Mouse (Mus musculus) small intestine, adult 2 months (tissue): Measurements from ENCODE around the gene Cwc22. TPM values are rescaled to one million over a fixed set of nuclear protein-coding genes. Genes with fewer than 3 reads are reported as not detected.
"Not testable (repeated sequence)": the region's sequence is repeated elsewhere in the genome, so short reads cannot be mapped to it uniquely, and the experiment has no call there.

ENCODE experiments used
- H3K27ac ChIP-seq: fragments of 200-500 bp; 2 replicates; pipeline ENCODE4 v1.5.1; 2012; ENCODE audit warnings: low read depth, low read length, control low read depth, inconsistent platforms; ENCODE audit not compliant: insufficient read depth
- H3K27me3 ChIP-seq: fragments of 200-500 bp; 2 replicates; pipeline ENCODE4 v1.6.1; 2012; ENCODE audit warnings: mild to moderate bottlenecking, moderate library complexity, low read length, inconsistent platforms; ENCODE audit not compliant: control insufficient read depth, insufficient read depth
- H3K36me3 ChIP-seq: fragments of 200-500 bp; 2 replicates; pipeline ENCODE4 v1.6.1; 2012; ENCODE audit warnings: mild to moderate bottlenecking, low read length, control low read depth, inconsistent platforms; ENCODE audit not compliant: control insufficient read depth, insufficient read depth
- H3K4me1 ChIP-seq: fragments of 200-500 bp; 2 replicates; pipeline ENCODE4 v1.6.1; 2012; ENCODE audit warnings: low read length, inconsistent platforms, mixed read lengths; ENCODE audit not compliant: control insufficient read depth, insufficient read depth, insufficient read length
- H3K4me3 ChIP-seq: fragments of 200-500 bp; 2 replicates; pipeline ENCODE4 v1.5.1; 2012; ENCODE audit warnings: low read depth, mild to moderate bottlenecking, control low read depth, inconsistent platforms, low read length, moderate library complexity
- CTCF ChIP-seq: fragments of 200-500 bp; IDR thresholded peaks from 2 replicates; pipeline ENCODE4 v1.5.1; 2012; ENCODE audit warnings: low read depth, mild to moderate bottlenecking, control low read depth, inconsistent platforms, low read length, moderate library complexity, mixed read lengths; ENCODE audit not compliant: insufficient replicate concordance, insufficient read length; ENCODE audit errors: extremely low read depth
- POLR2A ChIP-seq: fragments of 200-500 bp; IDR thresholded peaks from 2 replicates; pipeline ENCODE4 v1.6.1; 2012; ENCODE audit warnings: low read depth, mild to moderate bottlenecking, control low read depth, inconsistent platforms, low read length, moderate library complexity
- WGBS: fragments of 180-500 bp; shearing (Covaris S2); methylation state at CpG from one replicate; pipeline ENCODE4 v1.1.7; 2018; 5-methylcytosine and 5-hydroxymethylcytosine counted together
- polyA plus RNA-seq: library from polyadenylated mRNA; depleted of rRNA; stranded (reverse); fragments of >200 nt; gene quantifications from 2 replicates; pipeline ENCODE4 v1.2.3, GENCODE M21; 2012

Cwc22 gene
- polyA plus RNA-seq, 1 experiment = 0.91 TPM

DNA sequence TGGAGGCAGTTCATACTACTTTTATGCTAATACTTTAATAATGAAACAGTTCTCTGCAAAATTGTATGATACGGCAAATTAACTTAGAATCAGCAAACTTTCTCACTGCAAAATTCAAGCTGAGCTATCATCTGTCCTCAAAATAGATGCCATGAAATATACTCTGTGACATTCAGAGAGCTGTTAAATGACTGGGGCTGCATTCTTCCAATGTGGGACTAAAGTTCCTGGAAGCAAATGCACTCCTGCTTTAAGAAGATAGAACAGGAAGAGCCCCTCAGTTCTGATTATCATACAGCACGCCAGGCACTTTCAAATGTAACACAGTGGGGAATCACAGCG, 48.6 kb downstream of the Cwc22 start:
- Histone ChIP-seq H3K4me1 (no peaks in the 10 kb centered on the region), H3K27me3 (no peaks in the 10 kb centered on the region), H3K4me3 (no peak overlapping the region), H3K36me3 (peaks cover 49% of the 10 kb centered on the region), H3K27ac (no peak overlapping the region)
- TF ChIP-seq CTCF (no peak), POLR2A (no peak)
- 93% methylated on average over 3 of the region's 3 CpGs for WGBS

DNA sequence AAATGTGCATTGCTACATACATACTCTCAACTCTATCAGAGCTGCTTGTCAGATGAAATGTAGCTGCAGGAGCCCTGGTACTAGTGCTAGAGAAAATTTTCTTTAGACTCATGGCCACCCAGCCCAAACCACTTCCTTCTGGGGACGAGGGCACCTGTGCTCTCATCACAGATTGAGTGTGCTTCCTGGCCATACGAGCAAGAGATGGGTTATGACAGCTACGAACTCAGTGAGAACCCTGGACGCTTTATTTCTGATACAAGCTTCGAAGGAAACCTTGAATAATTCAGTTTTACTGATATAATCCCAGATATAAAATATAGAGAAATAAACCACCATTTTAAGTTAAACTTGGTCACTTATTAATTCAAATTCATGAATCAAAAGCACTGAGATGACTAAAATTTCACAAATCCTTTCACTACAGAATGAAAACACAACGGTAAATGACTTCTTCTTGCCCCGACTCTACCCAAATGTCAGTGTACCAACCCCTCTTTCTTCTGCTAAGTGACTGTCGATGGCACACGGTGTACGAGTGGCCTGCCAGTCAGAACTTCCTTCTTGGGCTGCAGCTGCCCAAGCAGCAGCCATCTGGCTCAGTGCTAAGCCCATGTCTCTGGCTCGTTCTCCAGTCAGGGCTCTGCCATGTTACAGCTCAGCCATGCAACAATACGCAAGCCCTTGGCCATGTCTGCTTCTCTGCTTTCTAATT, 49.2 kb downstream of the Cwc22 start:
- Histone ChIP-seq H3K27me3 (no peaks in the 10 kb centered on the region), H3K4me1 (no peaks in the 10 kb centered on the region), H3K36me3 (peaks cover 49% of the 10 kb centered on the region), H3K27ac (no peak overlapping the region), H3K4me3 (no peak overlapping the region)
- WGBS = 91% methylated on average over 12 of the region's 12 CpGs
- TF ChIP-seq POLR2A = no peak
- no peak for TF ChIP-seq CTCF

DNA sequence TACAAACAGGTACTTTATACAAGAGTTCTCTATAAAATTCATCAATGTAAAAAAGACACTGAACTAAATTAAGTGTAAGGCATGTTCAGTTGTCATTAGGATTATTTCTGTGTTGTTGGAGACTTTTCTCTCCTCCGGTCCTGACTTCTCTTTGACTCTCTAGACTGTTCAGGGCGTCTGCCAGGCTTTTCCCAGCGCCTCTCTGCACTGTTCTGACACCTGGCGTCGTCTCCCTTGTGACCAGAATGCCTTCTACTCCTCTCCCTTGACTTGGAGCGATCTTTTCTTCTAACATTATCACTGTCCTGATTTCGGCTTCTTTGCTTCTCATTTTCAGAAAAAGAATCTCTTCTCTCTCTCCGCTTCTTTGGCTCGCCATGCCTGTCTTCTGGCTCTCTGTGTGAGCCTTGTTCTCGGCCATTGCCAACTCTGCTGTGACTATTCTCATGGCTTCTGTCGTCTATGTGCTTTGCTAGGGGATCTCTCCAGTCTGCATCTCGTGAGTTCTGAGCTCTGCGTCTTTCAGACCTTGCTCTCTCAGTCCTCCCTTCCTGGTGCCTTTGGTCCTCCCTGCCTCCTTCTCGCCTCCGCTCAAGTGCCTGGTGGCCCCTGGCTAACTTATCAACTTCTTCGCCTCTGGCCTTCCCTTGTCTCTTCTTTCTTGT, 50.1 kb downstream of the Cwc22 start:
- whole genome bisulfite sequencing = 94% methylated on average over 16 of the region's 16 CpGs
- H3K27ac ChIP-seq, H3K4me1 ChIP-seq, H3K27me3 ChIP-seq, H3K4me3 ChIP-seq: not testable (repeated sequence)
- H3K36me3 ChIP-seq = peaks cover 46% of the 10 kb centered on the region

DNA sequence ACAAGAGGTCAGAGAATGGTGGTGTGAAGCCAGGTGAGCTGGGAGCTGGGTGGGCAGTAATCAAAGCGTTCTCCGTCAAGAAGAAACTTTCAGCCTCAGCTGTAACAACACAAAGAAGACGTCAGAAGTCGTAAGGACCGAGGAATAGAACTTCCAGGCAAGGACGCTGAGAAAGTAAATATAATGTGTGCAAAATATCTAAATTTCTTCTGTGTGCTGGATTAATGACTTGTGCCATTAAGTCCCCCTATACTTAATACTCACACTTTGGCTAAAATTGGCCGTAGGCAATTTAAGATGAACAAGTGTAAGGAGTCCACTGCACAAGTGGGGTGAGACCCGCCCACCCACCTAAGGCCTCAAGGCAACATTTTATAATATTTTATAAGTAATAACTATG, 51.3 kb downstream of the Cwc22 start:
- no peak overlapping the region for H3K4me3 ChIP-seq
- H3K36me3 ChIP-seq = peaks cover 41% of the 10 kb centered on the region
- H3K27me3 ChIP-seq = no peaks in the 10 kb centered on the region
- H3K27ac ChIP-seq = no peak overlapping the region
- 95% methylated on average over 8 of the region's 8 CpGs for WGBS
- no peaks in the 10 kb centered on the region for H3K4me1 ChIP-seq
- no peak for TF ChIP-seq CTCF
- TF ChIP-seq POLR2A = no peak

DNA sequence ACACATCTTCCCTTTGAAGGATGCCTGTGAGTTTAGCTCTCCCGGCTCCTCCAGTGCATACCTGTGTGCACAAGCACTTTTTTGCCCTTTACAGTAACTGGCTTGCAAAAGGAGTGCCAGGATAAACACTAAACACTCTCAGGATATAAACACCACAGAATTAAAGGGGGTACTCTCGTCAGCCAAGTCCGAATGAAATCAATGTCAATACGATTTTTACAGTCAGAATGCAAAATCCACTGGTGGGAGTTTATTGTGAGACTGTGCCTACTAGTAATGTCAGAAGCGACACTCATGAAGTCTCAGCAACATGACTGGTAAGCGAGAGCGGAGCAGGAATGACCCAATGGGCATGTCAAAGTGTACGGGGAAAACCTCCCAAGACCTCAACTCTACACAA, 52.7 kb downstream of the Cwc22 start:
- Histone ChIP-seq H3K4me1 (no peaks in the 10 kb centered on the region), H3K27ac (no peak overlapping the region), H3K36me3 (peaks cover 30% of the 10 kb centered on the region), H3K4me3 (no peak overlapping the region), H3K27me3 (no peaks in the 10 kb centered on the region)
- TF ChIP-seq CTCF = no peak
- no peak for TF ChIP-seq POLR2A
- 95% methylated on average over 8 of the region's 8 CpGs for WGBS

DNA sequence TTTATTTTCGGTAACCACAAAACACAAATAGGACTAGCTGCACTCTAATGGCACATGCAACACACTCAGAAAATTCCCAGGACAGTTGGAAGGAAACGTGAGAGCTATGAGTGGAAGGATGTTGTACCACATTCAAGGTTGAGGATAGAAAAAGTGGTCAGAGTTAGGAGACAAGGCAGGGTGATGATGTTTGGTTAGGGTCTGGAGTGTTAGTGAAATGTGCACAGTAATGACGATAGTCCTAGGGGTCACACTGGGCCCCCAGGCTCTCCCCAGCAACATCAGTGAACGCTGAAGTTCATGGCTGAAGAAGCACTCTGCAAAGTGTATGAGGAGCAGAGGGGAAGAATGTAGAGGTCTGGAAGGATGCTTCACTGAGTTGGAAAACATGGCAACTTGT, 53.6 kb downstream of the Cwc22 start:
- WGBS = 93% methylated on average over 4 of the region's 4 CpGs
- Histone ChIP-seq H3K27ac (no peak overlapping the region), H3K36me3 (peaks cover 23% of the 10 kb centered on the region), H3K27me3 (no peaks in the 10 kb centered on the region), H3K4me3 (no peak overlapping the region), H3K4me1 (no peaks in the 10 kb centered on the region)
- TF ChIP-seq POLR2A (no peak), CTCF (no peak)

DNA sequence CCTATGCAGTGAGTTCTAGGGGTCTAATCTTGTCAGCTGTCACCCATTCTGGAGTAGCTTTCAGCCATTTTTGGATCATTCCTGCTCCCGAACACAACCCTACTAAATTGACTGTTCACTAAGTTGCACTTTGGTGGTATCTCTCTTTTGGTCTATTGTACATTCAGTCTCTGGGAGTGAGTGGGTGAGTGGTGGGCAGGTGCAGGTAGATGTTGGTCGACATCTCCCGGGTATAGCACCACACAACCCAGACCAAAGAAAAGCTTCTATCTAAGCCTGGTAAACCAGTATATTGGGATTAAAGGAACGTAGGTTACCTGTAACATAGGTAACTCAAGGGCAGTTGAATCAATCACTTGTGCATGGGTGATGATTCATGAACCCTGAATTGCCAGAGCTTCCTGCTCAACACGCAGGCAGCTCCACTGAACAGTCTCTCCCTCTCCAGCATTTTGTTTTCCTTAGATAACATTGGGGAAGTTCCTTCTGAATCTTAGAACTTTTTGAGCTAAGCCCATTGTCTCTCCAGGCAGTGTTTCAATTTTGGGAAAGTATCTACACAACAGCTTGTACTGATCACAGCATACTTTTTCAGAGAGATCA, 55.2 kb downstream of the Cwc22 start:
- 77% methylated on average over 5 of the region's 5 CpGs for WGBS
- H3K4me1 ChIP-seq = no peaks in the 10 kb centered on the region
- TF ChIP-seq POLR2A (no peak), CTCF (no peak)
- no peak overlapping the region for H3K4me3 ChIP-seq
- peaks cover 13% of the 10 kb centered on the region for H3K36me3 ChIP-seq
- no peaks in the 10 kb centered on the region for H3K27me3 ChIP-seq
- no peak overlapping the region for H3K27ac ChIP-seq
